Mouse (Mus musculus) spleen, postnatal 14 days (tissue): ENCODE results near the gene Gm5678.
"Not testable (repeated sequence)": the region's sequence is repeated elsewhere in the genome, so short reads cannot be mapped to it uniquely, and the experiment has no call there.

ENCODE experiments used
- DNase-seq, 2 experiments: peaks; one replicate each; pipeline ENCODE4 v3.0.0; 2021 to 2022; ENCODE audit warnings: low spot score in 2 of 2

Gm5678 gene

GRCm38 (mm10) chr16:93608731-93609130 lies 19.2 kb upstream of the Gm5678 start:
- no peak for DNase-seq

- DNase-seq = no peak
Measured at GRCm38 (mm10) chr16:93609796-93610195, 18.1 kb upstream of the Gm5678 start.

DNA sequence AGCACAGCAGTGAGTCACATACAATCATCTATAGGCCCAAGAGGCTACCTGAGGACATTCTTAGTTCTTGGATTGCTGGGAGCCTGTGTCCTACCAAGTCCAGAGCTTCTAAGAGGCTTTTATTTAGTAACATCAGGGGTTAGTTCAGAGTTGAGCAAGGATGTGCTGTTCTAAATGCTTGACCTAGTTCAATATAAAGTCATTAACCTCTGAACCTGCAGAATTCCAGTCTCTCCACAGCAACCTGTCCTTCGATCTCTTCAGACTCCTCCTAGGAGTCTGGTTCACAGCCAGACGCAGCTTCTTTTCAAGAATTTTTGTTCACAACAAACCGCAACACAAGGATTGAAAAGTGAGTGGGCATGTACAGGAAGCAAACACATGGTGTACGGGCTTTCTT lies 16.9 kb upstream of the Gm5678 start:
- no peak for DNase-seq

GRCm38 (mm10) chr16:93615118-93615870 lies 12.6 kb upstream of the Gm5678 start:
- DNase-seq = peak; percentile 64 to 76

DNA sequence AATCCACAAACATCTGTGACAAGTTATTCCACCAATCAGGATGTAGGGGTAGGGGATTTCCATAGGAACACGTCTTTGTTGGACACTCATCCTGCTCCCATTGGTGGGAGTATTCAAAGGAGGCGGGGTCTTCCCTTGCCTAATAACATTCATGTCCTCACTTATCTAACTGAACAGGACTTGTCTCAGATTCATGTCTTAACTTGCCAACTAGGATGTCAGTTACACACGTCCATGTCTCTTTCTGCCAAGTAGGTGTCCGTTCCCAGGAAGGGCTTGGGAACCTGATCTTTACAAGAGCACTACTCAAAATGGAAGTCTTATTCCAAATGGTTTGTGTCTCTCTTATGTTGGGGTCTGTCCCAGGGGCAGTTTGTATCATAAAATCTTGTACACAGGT lies 4.1 kb upstream of the Gm5678 start:
- not testable (repeated sequence) for DNase-seq

- DNase-seq = no peak
Measured at GRCm38 (mm10) chr16:93624671-93625070, 3.2 kb upstream of the Gm5678 start.

GRCm38 (mm10) chr16:93626745-93627144 lies 1.2 kb upstream of the Gm5678 start:
- no peak for DNase-seq

- DNase-seq = no peak
Measured at GRCm38 (mm10) chr16:93644006-93644405, 16.1 kb downstream of the Gm5678 start.

GRCm38 (mm10) chr16:93648441-93649183 lies 20.7 kb downstream of the Gm5678 start:
- no peak for DNase-seq

DNA sequence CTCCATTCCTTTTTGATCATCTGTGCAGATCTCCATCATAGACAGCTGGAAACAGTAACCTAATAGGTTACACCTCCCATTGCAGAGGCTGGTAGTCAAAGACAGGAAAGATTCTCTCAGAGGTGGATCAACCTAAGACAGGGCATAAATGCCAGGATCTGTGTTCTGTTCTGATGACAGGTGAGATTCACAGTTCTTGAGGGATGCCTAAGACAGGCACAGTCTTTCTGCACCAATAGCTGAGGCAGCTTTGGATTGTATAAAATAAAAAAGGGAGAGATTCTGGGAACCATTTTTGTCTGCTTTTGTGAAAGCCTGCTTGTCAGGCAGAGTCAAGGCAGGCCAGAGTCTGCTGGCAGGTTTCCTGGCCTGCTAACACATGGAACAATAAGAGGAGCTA lies 40.1 kb downstream of the Gm5678 start:
- DNase-seq = no peak

- DNase-seq = no peak
Measured at GRCm38 (mm10) chr16:93669521-93669920, 41.6 kb downstream of the Gm5678 start.

- not testable (repeated sequence) for DNase-seq
Measured at GRCm38 (mm10) chr16:93670466-93670865, 42.6 kb downstream of the Gm5678 start.

GRCm38 (mm10) chr16:93671064-93671463 lies 43.2 kb downstream of the Gm5678 start:
- DNase-seq = no peak

GRCm38 (mm10) chr16:93676376-93676775 lies 48.5 kb downstream of the Gm5678 start:
- DNase-seq = no peak

- no peak for DNase-seq
Measured at GRCm38 (mm10) chr16:93678206-93678605, 50.3 kb downstream of the Gm5678 start.

- DNase-seq = no peak
Measured at GRCm38 (mm10) chr16:93679165-93679564, 51.3 kb downstream of the Gm5678 start.
